Comparison of ENCODE assay signal across 8 mouse cellular contexts in the genomic region with DNA sequence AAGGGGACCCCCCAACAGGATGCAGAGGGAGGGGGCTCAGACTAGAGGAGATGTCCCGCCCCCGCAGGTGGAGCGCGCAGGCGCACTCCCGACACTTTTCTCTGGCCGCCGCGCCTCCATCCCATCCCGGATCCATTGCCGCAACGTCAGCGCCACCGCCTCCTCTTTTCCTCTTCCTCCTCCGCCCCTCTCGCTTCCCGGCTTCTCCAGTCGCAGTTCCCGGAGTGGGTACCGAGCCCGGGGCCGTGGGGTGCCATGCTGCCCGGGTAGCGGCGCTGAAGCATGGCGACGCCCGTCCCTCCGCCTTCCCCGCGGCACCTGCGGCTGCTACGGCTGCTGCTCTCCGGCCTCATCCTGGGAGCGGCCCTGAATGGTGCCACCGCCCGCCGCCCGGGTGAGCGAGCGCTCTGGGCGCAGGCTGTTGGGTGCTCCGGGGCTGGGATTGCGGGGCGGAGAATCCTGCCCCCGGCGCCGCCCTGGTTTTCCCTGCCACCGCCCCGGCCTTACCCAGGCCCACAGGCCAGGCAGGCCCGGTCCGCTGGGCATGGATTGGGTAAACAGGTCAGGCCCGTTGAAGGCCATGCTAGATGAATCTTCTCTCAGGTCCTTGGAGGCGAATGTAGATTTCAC. TPM values are rescaled to one million over a fixed set of nuclear protein-coding genes. Genes with fewer than 3 reads are reported as not detected.
DNase-seq lines count a peak whose midpoint lies in the region; ATAC-seq and TF ChIP-seq lines count a peak whose summit lies in the region.

No protein-coding gene starts in this region.

- H3K4me3 ChIP-seq in cortical plate, adult 2 months (ENCODE audit: insufficient read depth, low read length): peak overlapping the region; percentile 78
- H3K4me3 ChIP-seq in intestine, postnatal 0 days (ENCODE audit: low read depth, low read length): peak overlapping the region; percentile 60

- peak; percentile 68 to 73 for DNase-seq in adrenal gland, adult 18-20 months (ENCODE audit: low spot score in 2 of 2)
- DNase-seq in heart, adult 11 months: peak; percentile 99
- peak; percentile 90 to 91 for DNase-seq in left cerebral cortex, postnatal 10 days (ENCODE audit: extremely low spot score in 1 of 2, low spot score in 2 of 2)
- DNase-seq in mesoderm, embryonic 11.5 days (ENCODE audit: low read depth, low spot score): peak; percentile 48
- peak; percentile 89 to 92 for DNase-seq in right cerebral cortex, postnatal 36 days (ENCODE audit: low spot score in 2 of 2)

- WGBS in intestine, postnatal 0 days: 2% methylated on average over 53 of the region's 54 CpGs

- H3K9me3 ChIP-seq in intestine, postnatal 0 days (ENCODE audit: control insufficient read depth): no peaks in the 10 kb centered on the region

- H3K27me3 ChIP-seq in intestine, postnatal 0 days (replicated peaks; ENCODE audit: control insufficient read depth, insufficient read depth, low read length): 0 out of 2 replicates have a peak, but pooled peaks cover 6% of the 10 kb centered on the region

- intact Hi-C loops in left cerebral cortex, postnatal 10 days (cut with DNase I): no loop called here

- peak overlapping the region; percentile 45 for H3K9ac ChIP-seq in intestine, postnatal 0 days (ENCODE audit: low read depth, low read length)

- no peaks in the 10 kb centered on the region for H3K36me3 ChIP-seq in intestine, postnatal 0 days (ENCODE audit: control insufficient read depth, insufficient read depth)

- peak; percentile 86 for TF ChIP-seq POLR2A in cortical plate, adult 2 months (IDR thresholded peaks at IDR 0.05; ENCODE audit: extremely low read depth, insufficient read depth, low read length)

- no peak for TF ChIP-seq CTCF in cortical plate, adult 2 months (IDR thresholded peaks at IDR 0.05; ENCODE audit: extremely low read depth, insufficient read depth, low read length)
- no peak for TF ChIP-seq CTCF in intestine, postnatal 0 days (IDR thresholded peaks at IDR 0.05; ENCODE audit: low read depth)

- peaks cover 11% of the 10 kb centered on the region for H3K4me1 ChIP-seq in cortical plate, adult 2 months (ENCODE audit: control insufficient read depth, insufficient read depth, low read length)
- H3K4me1 ChIP-seq in intestine, postnatal 0 days (replicated peaks; ENCODE audit: control insufficient read depth, insufficient read depth, low read length): no peaks in the 10 kb centered on the region

- peak overlapping the region; percentile 86 for H3K27ac ChIP-seq in cortical plate, adult 2 months (ENCODE audit: insufficient read depth, low read length)
- H3K27ac ChIP-seq in intestine, postnatal 0 days (ENCODE audit: low read depth, low read length): peak overlapping the region; percentile 50

- peak overlapping the region; percentile 90 for H3K4me2 ChIP-seq in intestine, postnatal 0 days (replicated peaks; ENCODE audit: low read depth)

- peak; percentile 62 for ATAC-seq in intestine, postnatal 0 days
- no peak for ATAC-seq in activated CD4-positive, CD25-positive, alpha-beta regulatory T cell, adult 4 months

RNA-seq across cellular contexts. Expression of a gene that starts 3.9 kb away (rescaled TPM):
- 100 to 1,000 TPM; 125 to 161 TPM for total RNA-seq in adrenal gland, adult 18-20 months (2021)
- polyA plus RNA-seq in cortical plate, adult 2 months (2012; rRNA removed): 435 and 468 TPM in 2 replicates
- 49.2 and 52.3 TPM in 2 replicates for polyA plus RNA-seq in intestine, postnatal 0 days (2015; fragmentation: Nextera tagmentation; extraction: Ambion mirVana)
- total RNA-seq in left cerebral cortex, postnatal 10 days (2021): 100 to 1,000 TPM; 401 to 408 TPM
- polyA plus RNA-seq in activated CD4-positive, CD25-positive, alpha-beta regulatory T cell, adult 4 months (2017; shearing (Covaris generic)): 1 to 10 TPM; 1.2 to 1.7 TPM

RNA-seq across cellular contexts. Expression of a gene that starts 7.4 kb away (rescaled TPM):
- 1 to 10 TPM; 3.2 to 8.3 TPM for total RNA-seq in adrenal gland, adult 18-20 months (2021)
- polyA plus RNA-seq in cortical plate, adult 2 months (2012; rRNA removed): 15.8 and 19.0 TPM in 2 replicates
- polyA plus RNA-seq in intestine, postnatal 0 days (2015; fragmentation: Nextera tagmentation; extraction: Ambion mirVana): 33.9 and 38.1 TPM in 2 replicates
- total RNA-seq in left cerebral cortex, postnatal 10 days (2021): 10 to 100 TPM; 12.2 to 15.6 TPM
- polyA plus RNA-seq in activated CD4-positive, CD25-positive, alpha-beta regulatory T cell, adult 4 months (2017; shearing (Covaris generic)): under 1 TPM in 1 of 2 experiments, not detected in 1; 0.17 TPM

RNA-seq across cellular contexts. Expression of a gene that starts 20.0 kb away (rescaled TPM):
- under 1 TPM; 0.13 to 0.35 TPM for total RNA-seq in adrenal gland, adult 18-20 months (2021)
- 0.38 and 0.48 TPM in 2 replicates for polyA plus RNA-seq in cortical plate, adult 2 months (2012; rRNA removed)
- polyA plus RNA-seq in intestine, postnatal 0 days (2015; fragmentation: Nextera tagmentation; extraction: Ambion mirVana): 0.26 and 0.27 TPM in 2 replicates
- total RNA-seq in left cerebral cortex, postnatal 10 days (2021): under 1 TPM; 0.22 to 0.41 TPM
- 10 to 100 TPM; 13.6 to 13.8 TPM for polyA plus RNA-seq in activated CD4-positive, CD25-positive, alpha-beta regulatory T cell, adult 4 months (2017; shearing (Covaris generic))

RNA-seq across cellular contexts. Expression of a gene that starts 25.4 kb away (rescaled TPM):
- total RNA-seq in adrenal gland, adult 18-20 months (2021): 10 to 100 TPM; 36.9 to 48.5 TPM
- polyA plus RNA-seq in cortical plate, adult 2 months (2012; rRNA removed): 105 and 109 TPM in 2 replicates
- 1.1 and 1.3 TPM in 2 replicates for polyA plus RNA-seq in intestine, postnatal 0 days (2015; fragmentation: Nextera tagmentation; extraction: Ambion mirVana)
- total RNA-seq in left cerebral cortex, postnatal 10 days (2021): 100 to 1,000 TPM; 113 to 121 TPM
- 10 to 100 TPM; 32.8 to 41.4 TPM for polyA plus RNA-seq in activated CD4-positive, CD25-positive, alpha-beta regulatory T cell, adult 4 months (2017; shearing (Covaris generic))

RNA-seq across cellular contexts. Expression of a gene that starts 31.0 kb away (rescaled TPM):
- total RNA-seq in adrenal gland, adult 18-20 months (2021): not detected
- polyA plus RNA-seq in cortical plate, adult 2 months (2012; rRNA removed): 4.0 and 4.4 TPM in 2 replicates
- polyA plus RNA-seq in intestine, postnatal 0 days (2015; fragmentation: Nextera tagmentation; extraction: Ambion mirVana): 112 and 129 TPM in 2 replicates
- total RNA-seq in left cerebral cortex, postnatal 10 days (2021): 1 to 10 TPM; 9.6 to 9.9 TPM
- polyA plus RNA-seq in activated CD4-positive, CD25-positive, alpha-beta regulatory T cell, adult 4 months (2017; shearing (Covaris generic)): 1 to 10 TPM; 1.8 to 2.6 TPM

Comparison
In these comparisons a context has a peak if more than half of its experiments do, and no peak if none do; other contexts are left out.
1. DNase-seq: peak in every context shown above with its lines; median percentile 99 in heart, adult 11 months; 90 in left cerebral cortex, postnatal 10 days; 90 in right cerebral cortex, postnatal 36 days; 70 in adrenal gland, adult 18-20 months; 48 in mesoderm, embryonic 11.5 days.
2. RNA of a gene that starts 3.9 kb away (polyA plus RNA-seq): 435 to 468 TPM in cortical plate, adult 2 months and 49.2 to 52.3 TPM in intestine, postnatal 0 days; 1.2 to 1.7 TPM in activated CD4-positive, CD25-positive, alpha-beta regulatory T cell, adult 4 months; every median in the first group is over 10 times any median in the second.
3. RNA of a gene that starts 7.4 kb away (polyA plus RNA-seq): 33.9 to 38.1 TPM in intestine, postnatal 0 days and 15.8 to 19.0 TPM in cortical plate, adult 2 months; 0.17 TPM in activated CD4-positive, CD25-positive, alpha-beta regulatory T cell, adult 4 months; every median in the first group is over 10 times any median in the second.